Mouse (Mus musculus): ENCODE data around the gene Cep89.

Cep89 gene

GRCm38 (mm10) chr7:35486553-35486952 lies 89.7 kb downstream of the Cep89 start:
- DNase-seq (ENCODE audit: low read depth) = no peak
